Mouse (Mus musculus): ENCODE measurements around the gene Serinc5.

DNA sequence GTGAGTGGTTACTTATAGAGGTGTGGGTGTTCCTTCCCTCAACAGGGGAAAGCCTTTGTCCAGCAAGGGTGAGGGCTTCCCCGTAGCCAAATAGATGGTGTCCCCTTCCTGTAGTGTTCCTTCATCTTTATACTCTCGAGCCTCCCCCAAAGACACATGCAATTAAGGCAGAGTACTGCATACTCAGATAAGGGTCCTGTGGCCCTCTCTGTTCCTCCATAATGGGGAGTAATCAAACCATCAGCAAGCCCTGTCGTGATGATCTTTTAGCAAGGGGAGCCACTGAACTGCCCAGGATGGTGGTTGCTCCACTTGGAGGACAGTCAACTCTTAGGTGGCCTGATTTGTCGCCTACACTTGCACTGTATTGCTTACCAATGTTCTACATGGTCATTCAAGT is 101.7 kb downstream of the Serinc5 start:
- TF ChIP-seq CTCF (IDR thresholded peaks at IDR 0.05; ENCODE audit: low read depth, low read length) (no peak), EP300 (IDR thresholded peaks at IDR 0.05; ENCODE audit: insufficient read depth, low read depth, low read length) (no peak), POLR2A (IDR thresholded peaks at IDR 0.05; ENCODE audit: insufficient read depth, low read length) (no peak)
